Mouse (Mus musculus) cerebellum, adult 8-10 months (tissue): ENCODE data around the gene Dars.

Experiments used
- DNase-seq: peaks from one replicate; pipeline ENCODE4 v3.0.0; 2022

The Dars gene

GRCm38 (mm10) chr1:128411141-128411540 lies 6.0 kb downstream of the Dars start:
- no peak for DNase-seq

- DNase-seq: no peak
Measured at GRCm38 (mm10) chr1:128406846-128407245, 10.3 kb downstream of the Dars start.

- no peak for DNase-seq
Measured at GRCm38 (mm10) chr1:128405675-128406074, 11.5 kb downstream of the Dars start.

GRCm38 (mm10) chr1:128405041-128405481 lies 12.1 kb downstream of the Dars start:
- no peak for DNase-seq

GRCm38 (mm10) chr1:128400926-128401325 lies 16.2 kb downstream of the Dars start:
- no peak for DNase-seq

- no peak for DNase-seq
Measured at GRCm38 (mm10) chr1:128399941-128400915, 16.9 kb downstream of the Dars start.

- DNase-seq: no peak
Measured at GRCm38 (mm10) chr1:128398738-128399445, 18.3 kb downstream of the Dars start.

- DNase-seq: no peak
Measured at GRCm38 (mm10) chr1:128394657-128395056, 22.5 kb downstream of the Dars start.

GRCm38 (mm10) chr1:128392382-128392781 lies 24.8 kb downstream of the Dars start:
- no peak for DNase-seq

- no peak for DNase-seq
Measured at GRCm38 (mm10) chr1:128386487-128386886, 30.7 kb downstream of the Dars start.

- no peak for DNase-seq
Measured at GRCm38 (mm10) chr1:128376841-128377240, 40.3 kb downstream of the Dars start.

GRCm38 (mm10) chr1:128372143-128372860 lies 44.9 kb downstream of the Dars start:
- DNase-seq: no peak

GRCm38 (mm10) chr1:128368732-128369441 lies 48.3 kb downstream of the Dars start:
- DNase-seq: no peak

GRCm38 (mm10) chr1:128360601-128361000 lies 56.6 kb downstream of the Dars start:
- peak; percentile 55 for DNase-seq

- peak; percentile 87 for DNase-seq
Measured at GRCm38 (mm10) chr1:128359554-128360376, 57.4 kb downstream of the Dars start, which contains the start of gene Mcm6. TSS of gene Mcm6 (minus strand) at chr1:128359664.

- DNase-seq: no peak
Measured at GRCm38 (mm10) chr1:128358916-128359553, 58.1 kb downstream of the Dars start.

- no peak for DNase-seq
Measured at GRCm38 (mm10) chr1:128358276-128358675, 58.9 kb downstream of the Dars start.

- no peak for DNase-seq
Measured at GRCm38 (mm10) chr1:128357452-128357851, 59.7 kb downstream of the Dars start.

GRCm38 (mm10) chr1:128353092-128353491 lies 64.1 kb downstream of the Dars start:
- DNase-seq: no peak

- DNase-seq: no peak
Measured at GRCm38 (mm10) chr1:128344232-128344631, 72.9 kb downstream of the Dars start.
